Mouse (Mus musculus) embryonic fibroblast, embryonic 13.5 days (primary cell): ENCODE data around the gene Ric8a. TPM values are rescaled to one million over a fixed set of nuclear protein-coding genes. Genes with fewer than 3 reads are reported as not detected.

Experiments used
- H3K27ac ChIP-seq: 2 replicates; pipeline ENCODE4 v1.5.1; 2012; ENCODE audit warnings: low read length, control low read depth, inconsistent platforms; ENCODE audit not compliant: insufficient read depth
- H3K4me1 ChIP-seq: 2 replicates; pipeline ENCODE4 v1.6.1; 2011; ENCODE audit warnings: low read length; ENCODE audit not compliant: control insufficient read depth, insufficient read depth
- H3K4me3 ChIP-seq: 2 replicates; pipeline ENCODE4 v1.5.1; 2011; ENCODE audit warnings: mild to moderate bottlenecking, control low read depth, low read length; ENCODE audit not compliant: insufficient read depth
- CTCF ChIP-seq: IDR thresholded peaks from 2 replicates; pipeline ENCODE4 v1.5.1; 2011; ENCODE audit warnings: mild to moderate bottlenecking, control low read depth, low read length, moderate library complexity, borderline replicate concordance; ENCODE audit not compliant: insufficient read depth
- POLR2A ChIP-seq: IDR thresholded peaks from 2 replicates; pipeline ENCODE4 v1.6.1; 2011; ENCODE audit warnings: low read depth, mild to moderate bottlenecking, control low read depth, low read length, moderate library complexity
- polyA plus RNA-seq: library from polyadenylated mRNA; stranded (reverse); fragments of >200 nt; gene quantifications from 2 replicates; pipeline ENCODE4 v1.2.4, GENCODE M21; 2011; ENCODE audit warnings: low read depth; ENCODE audit not compliant: missing spikeins, insufficient read length

Gene Ric8a
- polyA plus RNA-seq, 1 experiment = 53.4 TPM

DNA sequence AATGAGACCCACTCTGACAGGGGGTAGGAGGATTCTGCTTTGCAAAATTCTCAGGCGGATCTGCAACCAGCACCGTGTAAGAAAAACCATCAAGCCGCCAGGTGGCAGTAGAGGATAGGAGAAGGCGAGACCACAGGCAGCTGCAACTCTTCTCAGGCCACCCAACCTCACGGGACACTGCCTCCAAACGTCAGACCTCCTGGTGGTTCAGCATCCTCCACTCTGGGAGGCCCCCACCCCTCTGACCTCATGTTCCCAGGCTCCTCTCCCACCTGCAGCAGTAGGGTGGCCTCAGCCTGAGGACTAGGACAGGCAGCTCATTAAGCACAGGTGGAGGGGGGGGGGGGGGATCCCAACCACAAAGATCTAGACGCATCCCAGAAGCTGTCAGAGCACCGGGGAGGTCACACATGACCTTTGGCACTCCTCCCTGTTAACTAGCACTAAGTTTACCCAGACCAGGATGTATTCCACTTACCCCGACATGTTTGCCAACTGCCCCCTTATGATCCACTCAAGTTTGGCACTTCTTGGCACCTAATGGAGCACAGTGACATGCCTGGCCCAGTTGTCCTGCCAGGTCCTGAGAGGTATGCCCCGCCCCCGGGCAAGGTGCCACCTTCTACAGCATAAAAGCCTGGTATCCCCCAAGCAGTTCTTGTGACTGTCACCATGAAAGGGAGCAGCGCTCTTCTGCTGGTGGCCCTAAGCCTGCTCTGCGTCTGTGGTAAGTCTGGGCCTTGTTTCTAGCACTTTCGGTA, 11.7 kb upstream of the Ric8a start, which contains the start of gene Scgb1c1:
Scgb1c1 (plus strand) TSS at position 643 of the 761 bp plus-strand sequence.
- H3K27ac ChIP-seq = no peak within 1 kb of the TSS
- H3K4me1 ChIP-seq = no peaks in the 10 kb centered on the region
- no peak for TF ChIP-seq POLR2A
- peak; percentile 83 for TF ChIP-seq CTCF
- no peak within 1 kb of the TSS for H3K4me3 ChIP-seq

DNA sequence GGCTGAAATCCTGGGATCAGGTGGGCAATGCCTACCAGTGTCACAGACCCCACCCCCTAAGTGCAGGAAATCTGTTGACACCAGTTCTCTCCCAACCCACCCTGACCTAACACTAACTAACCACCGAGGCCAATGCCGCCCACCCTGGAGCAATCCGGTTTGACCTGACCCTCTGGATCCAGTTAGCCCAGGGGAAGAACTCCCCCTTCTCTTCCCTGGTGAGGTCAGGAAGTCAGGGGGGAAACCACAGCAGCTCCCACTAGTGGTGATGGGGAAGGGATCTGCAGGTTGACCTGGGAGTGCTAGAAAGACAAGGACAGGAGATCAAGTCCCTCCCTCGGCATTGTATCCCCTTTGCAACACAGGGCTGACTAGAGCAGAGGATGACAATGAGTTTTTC, 11.1 kb upstream of the Ric8a start:
- Histone ChIP-seq H3K27ac (no peak overlapping the region), H3K4me1 (no peaks in the 10 kb centered on the region), H3K4me3 (no peak overlapping the region)
- TF ChIP-seq POLR2A = no peak
- no peak for TF ChIP-seq CTCF

DNA sequence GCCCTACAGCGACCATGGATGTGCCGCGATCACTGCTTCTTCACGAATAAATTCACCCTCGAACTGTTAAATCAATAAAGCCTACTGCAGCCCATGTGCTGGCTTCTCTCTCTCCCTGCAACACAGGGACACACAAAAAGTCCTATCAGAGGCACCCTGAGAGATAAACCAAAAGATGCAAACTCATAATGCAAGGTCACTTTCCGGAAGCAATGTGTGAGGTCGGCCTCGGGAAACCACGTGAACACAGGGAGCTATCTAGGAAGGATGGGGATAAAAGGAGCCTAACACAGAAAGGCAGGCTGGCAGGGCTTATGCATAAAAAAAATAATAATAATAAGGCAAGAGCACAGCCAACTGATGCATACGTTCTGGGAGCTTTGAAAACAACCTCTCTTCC, 10.1 kb upstream of the Ric8a start:
- Histone ChIP-seq H3K27ac (no peak overlapping the region), H3K4me1 (no peaks in the 10 kb centered on the region), H3K4me3 (no peak overlapping the region)
- TF ChIP-seq CTCF = no peak
- no peak for TF ChIP-seq POLR2A

DNA sequence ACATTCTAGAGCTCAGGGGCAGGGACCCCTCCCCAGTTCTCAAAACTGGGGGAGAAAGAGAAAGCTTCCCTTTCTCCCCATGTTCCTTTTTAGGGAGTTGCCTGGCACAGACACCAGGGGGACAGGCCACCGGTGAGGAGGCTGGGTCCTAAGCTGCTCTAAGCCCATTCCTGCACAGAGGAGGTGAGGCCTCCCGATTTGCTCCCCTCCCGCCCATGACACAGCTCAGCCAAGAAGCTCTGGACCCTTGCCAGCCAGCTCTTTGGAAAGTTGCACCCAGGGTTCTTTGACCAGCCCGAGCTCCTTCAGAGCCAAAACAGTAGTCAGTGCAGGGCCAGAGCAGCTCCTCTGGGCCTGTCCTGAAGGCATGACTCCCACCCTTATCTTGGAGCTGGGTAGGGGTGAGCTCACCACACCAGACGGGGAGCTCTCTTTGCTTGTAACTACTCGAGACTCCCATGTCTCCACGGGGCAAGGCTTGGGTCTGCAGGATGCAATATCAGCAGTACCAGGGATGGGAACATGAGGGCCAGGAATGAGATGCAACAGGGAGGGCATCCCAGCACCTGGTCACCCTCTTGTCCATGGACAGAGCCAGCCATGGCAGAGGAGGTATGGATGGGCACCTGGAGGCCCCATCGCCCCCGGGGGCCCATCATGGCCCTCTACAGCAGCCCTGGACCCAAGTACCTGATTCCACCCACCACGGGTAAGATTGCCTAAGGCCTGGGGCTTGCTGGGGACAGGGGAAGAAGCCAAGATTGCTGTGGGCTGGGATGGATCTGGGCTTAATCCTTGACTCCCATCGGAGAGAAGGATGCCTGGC, 8.8 kb upstream of the Ric8a start, which contains the start of gene Odf3:
Odf3 (plus strand) TSS at position 51 of the 826 bp plus-strand sequence.
- TF ChIP-seq CTCF (no peak), POLR2A (no peak)
- H3K4me3 ChIP-seq = no peak within 1 kb of the TSS
- H3K4me1 ChIP-seq = no peaks in the 10 kb centered on the region
- H3K27ac ChIP-seq = no peak within 1 kb of the TSS

DNA sequence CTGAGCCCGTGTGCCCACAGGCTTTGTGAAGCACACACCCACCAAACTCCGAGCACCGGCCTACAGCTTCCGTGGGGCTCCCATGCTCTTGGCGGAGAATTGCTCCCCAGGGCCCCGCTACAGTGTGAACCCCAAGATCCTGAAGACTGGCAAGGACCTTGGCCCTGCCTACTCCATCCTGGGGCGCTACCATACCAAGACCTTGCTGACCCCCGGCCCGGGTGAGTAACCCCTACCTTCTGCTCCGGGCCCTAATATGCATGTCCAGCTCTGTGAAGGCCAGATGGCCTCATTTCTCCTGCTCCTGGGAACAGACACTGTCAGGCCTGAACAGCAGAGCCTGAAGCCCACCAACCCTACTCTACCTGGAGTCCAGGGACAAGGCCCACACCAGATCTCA, 8.2 kb upstream of the Ric8a start:
- Histone ChIP-seq H3K27ac (no peak overlapping the region), H3K4me1 (no peaks in the 10 kb centered on the region), H3K4me3 (no peak overlapping the region)
- TF ChIP-seq CTCF = no peak
- TF ChIP-seq POLR2A = no peak

DNA sequence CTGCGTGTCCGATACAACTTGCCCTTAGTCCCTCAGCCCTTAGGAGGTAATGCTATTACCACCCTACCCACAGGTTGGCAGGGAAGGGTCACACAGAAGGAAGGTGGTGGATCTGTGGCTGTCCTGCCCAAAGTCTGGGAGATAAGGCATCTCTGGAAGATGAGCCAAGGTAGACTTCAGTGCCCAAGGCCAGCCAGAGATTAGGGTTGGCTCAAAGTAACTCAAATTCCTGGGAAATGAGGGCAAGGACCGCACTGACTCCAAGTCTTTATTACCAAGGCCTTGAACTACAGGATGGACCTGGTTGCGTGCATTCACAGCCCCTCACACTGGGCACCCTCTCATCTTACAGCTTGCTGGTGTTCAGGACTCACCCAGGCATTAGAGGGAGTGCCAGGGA, 4.8 kb upstream of the Ric8a start:
- Histone ChIP-seq H3K4me1 (no peaks in the 10 kb centered on the region), H3K4me3 (no peak overlapping the region), H3K27ac (no peak overlapping the region)
- TF ChIP-seq POLR2A (no peak; the same call in 1 of the 2 replicates), CTCF (no peak)

DNA sequence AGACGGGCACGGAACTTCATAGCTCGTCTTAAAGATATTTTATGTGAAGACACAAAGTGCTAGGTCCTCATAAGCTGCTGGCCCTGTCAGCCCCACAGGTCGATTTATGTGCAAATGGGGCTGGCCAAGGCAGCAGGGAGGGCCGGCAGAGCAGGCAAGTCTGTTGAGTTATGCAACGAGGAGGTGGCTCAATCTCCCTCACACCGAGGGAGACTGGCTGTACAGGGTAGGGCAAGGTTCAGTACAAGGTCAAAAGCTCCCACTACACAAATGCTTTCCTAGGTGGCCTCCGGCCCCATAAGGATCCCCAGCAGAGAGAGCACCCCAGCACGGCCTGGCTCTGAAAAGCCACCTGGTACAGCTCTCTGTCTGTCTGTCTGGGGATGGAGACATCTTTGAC, 3.4 kb upstream of the Ric8a start:
- Histone ChIP-seq H3K4me3 (no peak overlapping the region), H3K27ac (no peak overlapping the region), H3K4me1 (no peaks in the 10 kb centered on the region)
- TF ChIP-seq POLR2A (no peak), CTCF (no peak)

DNA sequence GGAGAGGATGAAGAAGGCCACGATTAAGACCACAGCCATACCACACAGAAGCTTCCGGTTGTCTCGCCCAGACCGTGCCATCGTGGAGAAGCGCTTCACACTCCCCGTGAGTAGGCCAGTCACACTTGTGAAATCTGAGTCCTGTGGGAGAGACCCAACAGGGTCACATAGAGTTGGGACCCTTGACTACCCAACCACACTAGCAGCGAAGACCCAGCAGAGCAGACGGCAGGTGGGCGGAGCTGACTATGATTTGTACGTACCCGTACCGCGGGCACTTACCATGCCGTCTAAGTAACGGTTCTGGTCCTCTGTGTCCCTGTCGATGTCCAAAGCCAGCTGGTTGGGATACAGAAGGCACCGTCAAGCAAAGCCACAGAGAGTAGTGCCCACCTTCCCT, 2.3 kb upstream of the Ric8a start:
- H3K4me1 ChIP-seq = 0 out of 2 replicates have a peak, but pooled peaks cover 4% of the 10 kb centered on the region
- H3K27ac ChIP-seq = no peak overlapping the region
- no peak overlapping the region for H3K4me3 ChIP-seq
- TF ChIP-seq CTCF (no peak), POLR2A (no peak)

DNA sequence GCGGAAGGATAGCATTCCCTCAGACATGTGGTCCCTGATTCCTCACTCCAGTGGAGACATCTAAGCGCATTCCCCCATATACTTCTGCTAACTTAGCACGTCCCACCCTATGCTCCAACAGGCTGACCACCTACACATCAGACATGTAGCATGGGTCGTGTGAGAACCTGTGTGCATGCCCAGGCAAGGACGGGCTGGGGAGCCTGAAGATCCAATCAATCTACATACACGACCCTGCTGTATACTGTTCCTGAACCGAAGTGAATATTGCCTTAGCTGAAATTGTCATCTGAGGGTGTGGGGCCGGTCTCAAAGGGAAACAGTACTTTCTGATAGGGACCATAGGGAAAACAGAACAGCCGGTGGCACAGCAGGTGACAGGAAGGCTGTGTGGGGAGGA, 1.6 kb upstream of the Ric8a start:
- 0 out of 2 replicates have a peak, but pooled peaks cover 4% of the 10 kb centered on the region for H3K4me1 ChIP-seq
- peak overlapping the region; percentile 78; the same call in 1 of the 2 replicates for H3K27ac ChIP-seq
- peak overlapping the region; percentile 80 for H3K4me3 ChIP-seq
- TF ChIP-seq POLR2A (peak; percentile 31; the same call in 1 of the 2 replicates), CTCF (no peak)
